Mouse (Mus musculus) regulatory T cell (primary cell): ENCODE results near the gene Chchd6.

Experiments
- in situ Hi-C: fragments of 300-600 bp; cut with MboI, MseI; formaldehyde crosslinking; loops from one replicate; pipeline ENCODE4 v1.15.1; 2025; ENCODE audit warnings: high pct_unique_total_duplicates

Gene Chchd6

DNA sequence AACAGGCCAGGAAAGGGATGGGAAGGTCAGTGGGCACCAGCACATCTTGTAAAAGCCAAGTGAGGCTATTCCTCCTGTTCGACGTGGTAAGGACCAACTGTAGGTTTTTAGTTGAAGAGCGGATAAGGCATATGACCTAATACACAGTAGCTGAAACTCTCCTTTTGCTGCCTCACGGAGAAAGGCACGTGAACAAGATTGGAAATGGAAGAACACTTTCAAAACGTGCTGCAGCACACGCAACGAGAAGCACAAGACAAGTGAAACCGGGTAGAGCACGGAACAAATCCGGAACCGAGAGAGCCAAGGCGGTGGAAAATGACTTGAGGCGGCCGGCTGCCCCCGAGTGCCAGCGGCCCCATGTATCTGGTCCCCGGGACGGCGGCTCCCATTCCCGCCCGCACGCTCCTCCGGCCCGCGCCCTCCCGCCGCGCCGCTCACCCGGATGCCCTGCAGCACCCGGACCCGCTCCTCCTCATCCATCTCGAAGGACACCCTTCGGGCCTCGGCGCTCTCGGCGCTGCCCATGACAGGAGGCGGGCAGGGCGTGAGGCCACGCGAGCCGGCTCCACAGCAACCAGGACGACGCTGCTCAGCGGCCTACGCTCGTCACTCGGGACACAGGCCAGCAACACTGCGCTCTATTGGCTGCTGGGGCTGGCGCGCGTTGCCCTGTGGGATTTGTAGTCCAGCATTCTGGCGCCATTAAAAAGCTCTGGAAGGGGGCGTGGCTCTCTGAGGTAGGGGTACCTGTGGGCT, at the start of gene Chchd6:
TSS of gene Chchd6 (minus strand) at position 635 of the 759 bp plus-strand sequence.
- in situ Hi-C loops, result no loop called here

DNA sequence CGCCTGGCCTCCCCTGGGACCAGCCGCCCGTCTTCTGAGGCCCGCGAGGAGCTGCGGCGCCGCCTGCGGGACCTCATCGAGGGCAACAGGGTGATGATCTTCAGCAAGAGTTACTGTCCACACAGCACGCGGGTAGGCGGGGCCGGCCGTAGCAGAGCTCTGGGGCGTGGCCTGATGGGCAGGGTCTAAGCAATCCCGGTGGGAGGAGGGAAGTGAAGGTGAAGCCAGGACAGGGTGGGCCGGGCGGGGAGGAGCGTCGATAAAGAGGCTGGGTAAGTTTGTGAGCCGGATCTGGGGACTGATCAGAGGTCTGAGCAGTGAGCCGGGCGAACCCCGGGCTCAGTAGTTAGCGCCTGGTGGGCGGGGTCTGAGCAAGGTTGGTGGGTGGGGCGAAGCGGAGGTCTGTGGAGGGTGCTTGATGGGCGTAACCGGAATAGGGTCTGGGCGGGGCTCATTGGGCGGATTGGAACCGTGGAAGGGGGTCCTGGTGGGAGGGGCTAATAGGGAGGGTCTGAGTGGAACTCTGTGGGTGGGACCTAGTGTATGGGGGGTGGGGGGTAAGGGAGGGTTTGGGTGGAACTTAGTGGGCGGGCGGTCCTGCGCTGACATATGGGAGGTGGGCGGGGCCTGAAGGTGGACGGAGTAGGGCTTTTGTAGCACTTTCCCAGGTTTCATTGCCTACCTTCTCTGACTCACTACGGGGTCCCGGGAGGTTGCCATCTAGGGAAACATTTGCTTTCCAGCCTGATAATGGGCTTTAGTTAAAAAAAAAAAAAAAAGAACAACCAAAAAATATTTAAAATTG, 49.0 kb upstream of the Chchd6 start:
- in situ Hi-C loops, result loop anchor here (10.0 kb wide), 1 partner anchor 1180 kb away; the partner anchor contains the start of gene Ruvbl1

DNA sequence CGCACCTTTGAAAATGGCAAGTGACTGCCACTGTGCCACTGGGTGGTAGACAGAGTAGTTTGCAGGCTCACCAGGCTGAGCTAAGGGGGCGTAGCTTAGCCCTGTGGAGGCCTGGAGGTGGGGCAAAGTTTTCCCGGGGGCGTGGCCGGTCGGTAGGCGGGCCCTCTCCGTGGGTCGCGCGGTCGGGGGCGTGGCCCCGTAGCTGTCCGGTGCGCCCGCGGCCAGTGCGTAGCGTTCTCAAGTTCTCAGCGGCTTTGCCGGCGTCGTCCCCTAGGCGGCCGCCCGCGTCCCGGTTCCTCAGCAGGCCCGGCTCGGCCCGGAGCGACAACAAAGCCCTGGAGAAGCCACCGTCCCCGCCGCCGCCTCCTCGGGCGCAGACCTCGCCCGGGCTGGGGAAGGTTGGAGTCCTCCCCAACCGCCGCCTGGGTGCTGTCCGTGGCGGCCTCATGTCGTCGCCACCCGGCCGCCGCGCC, 48.4 kb upstream of the Chchd6 start, which contains the start of gene Txnrd3:
TSS of gene Txnrd3 (plus strand) at position 191 of the 473 bp plus-strand sequence.
- in situ Hi-C loops, result loop anchor here (10.0 kb wide), 1 partner anchor 1179 kb away; the partner anchor contains the start of gene Ruvbl1

DNA sequence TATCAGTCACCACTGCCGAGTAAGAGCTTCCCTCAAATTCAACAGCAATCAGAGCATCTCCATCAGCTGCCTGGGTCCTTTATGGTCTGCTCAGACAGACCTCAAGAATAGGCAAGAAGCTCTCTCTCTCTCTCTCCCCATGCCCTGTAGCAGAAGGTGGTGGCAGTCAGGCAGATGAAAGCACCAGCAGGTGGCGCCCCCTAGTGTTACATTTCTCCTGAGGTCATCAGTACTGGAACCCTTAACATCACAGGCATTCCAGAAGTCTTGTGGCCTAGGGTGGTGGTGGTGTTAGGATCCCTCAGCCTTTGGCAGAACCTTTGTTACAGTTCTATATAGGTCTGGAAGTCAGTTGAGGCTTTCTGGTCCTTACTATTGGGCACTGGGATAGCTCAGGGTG, 43.6 kb upstream of the Chchd6 start:
- in situ Hi-C loops, result no loop called here

DNA sequence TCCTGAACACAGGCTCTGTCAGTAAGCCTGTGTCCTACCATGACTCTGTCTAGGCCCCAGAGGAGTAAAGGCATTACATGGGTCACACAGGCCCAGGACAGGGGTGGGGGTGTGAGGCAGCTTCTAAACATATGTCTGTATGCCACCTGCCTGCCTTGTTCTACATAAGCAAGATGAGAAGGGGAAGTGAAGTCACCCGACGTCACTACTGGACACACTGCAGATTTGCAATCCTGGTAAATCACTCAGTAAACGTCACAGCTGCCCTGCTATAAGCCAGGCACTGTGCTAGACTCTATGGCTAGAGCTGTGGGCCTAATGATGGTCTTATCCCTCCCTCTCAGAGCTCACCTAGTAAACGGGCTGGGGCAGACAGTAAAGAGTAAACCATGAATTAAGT, 42.5 kb upstream of the Chchd6 start:
- in situ Hi-C loops, result no loop called here

DNA sequence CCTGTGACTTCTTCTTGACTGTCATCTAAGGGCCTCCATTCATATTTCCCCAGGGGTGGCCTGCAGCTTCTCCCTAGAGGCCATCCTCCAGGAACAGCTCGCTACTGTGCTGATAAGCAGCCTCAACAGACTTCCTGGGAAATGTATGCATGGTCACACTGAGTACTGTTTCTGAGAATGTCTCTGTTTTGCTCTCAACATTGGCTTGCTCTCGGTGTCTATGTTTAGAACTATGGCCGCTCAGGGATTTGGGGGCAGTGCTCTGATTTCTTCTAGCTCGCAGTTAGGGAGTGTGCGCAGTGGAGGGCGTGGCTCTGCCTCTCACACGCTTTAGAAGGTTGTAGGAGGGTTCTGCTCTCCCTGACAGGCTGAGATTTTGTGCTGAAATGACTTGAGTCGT, 38.9 kb upstream of the Chchd6 start:
- in situ Hi-C loops, result loop anchor here (5.0 kb wide), 1 partner anchor 272 kb away; the partner anchor contains the start of gene Plxna1

DNA sequence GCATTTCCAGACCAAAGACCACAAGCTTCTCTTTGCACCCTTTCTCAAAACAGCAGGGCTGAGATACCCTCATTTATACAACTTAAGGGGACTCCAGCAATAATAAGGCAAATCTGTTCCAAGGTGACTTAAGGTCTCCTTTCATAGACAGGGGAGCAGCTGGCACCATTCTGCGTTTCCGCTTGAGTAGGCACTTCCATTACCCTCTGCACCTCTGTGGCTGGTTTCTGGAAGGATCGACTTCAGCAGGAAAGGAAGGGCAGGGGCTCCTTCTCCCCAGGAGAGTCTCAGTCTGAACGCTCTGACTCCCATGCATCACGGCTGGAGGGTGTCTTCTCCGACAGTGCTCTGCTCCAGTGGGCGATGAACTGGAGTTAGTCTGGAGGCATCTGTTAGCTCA, 37.7 kb upstream of the Chchd6 start:
- in situ Hi-C loops, result loop anchor here (5.0 kb wide), 1 partner anchor 271 kb away; the partner anchor contains the start of gene Plxna1

DNA sequence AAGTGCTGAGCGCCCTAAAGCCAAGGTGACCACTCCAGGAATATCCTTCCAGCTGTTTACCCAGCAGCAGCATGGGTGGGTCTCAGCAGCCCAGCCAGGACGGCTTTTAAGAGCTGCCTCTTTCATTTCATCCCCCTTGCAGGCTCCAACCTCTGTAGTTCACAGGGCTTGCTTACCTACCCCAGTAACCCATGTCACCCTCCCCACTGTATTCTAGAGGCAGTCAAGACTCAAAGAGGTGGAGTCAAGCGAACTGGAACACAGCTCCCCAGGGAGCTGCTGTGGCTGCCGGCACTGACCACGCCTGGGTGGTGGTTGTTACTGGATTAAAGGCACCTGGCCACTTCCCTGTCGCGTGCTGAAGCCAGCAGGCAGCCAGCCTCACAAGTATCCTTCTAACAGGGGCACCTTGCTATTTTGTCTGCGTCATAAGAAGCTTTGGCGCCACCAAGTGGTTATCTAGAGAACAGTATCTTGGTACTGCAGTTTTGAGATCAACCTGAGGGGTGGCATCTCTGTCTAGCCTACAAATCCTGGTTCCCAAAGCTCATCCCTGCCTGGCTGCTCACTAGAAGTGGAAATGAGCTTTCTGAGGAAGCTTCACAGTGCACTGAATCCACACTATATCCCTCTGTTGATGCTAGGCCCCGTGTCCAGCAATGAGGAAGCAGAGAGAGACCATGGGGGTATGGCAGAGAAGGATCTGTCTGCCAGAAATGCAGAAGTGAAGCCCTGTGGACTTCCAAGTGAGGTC, 36.5 kb upstream of the Chchd6 start:
- in situ Hi-C loops, result loop anchor here (5.0 kb wide), 1 partner anchor 270 kb away; the partner anchor contains the start of gene Plxna1

DNA sequence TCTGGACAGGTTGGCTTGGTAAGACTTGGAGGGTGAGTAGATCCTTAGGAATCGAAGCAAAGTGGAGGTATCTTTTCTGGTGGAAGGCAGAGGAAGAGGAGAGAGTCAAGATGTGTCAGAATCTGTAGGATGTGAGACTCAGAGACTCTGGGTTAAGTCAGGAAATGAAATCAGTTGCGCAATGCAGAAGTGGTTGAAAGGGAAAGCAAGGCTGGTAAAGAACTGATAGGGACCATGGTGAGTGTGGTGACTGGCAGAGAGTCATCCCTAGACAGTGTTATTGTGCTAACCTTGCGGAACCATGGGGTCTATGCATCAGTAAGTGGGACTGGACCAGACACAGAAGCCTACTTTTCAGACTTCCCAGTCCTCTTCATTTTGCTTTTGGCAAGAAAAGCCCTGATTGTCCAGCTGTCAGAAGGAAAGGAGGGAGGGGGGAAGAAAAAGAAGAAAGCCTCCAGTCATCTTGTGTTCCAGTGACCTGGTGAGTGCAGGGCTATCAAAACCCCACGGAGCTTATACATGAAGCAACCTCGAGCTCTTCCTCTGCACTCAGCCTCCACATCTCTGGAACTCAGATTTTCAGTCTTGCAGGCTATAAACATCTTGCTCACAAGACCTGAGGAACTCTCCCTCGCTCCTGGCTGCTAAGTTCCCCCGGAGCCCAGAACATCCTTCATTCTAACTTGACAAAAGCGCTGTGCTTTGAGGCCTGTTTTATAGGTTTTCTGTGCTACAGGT, 32.8 kb upstream of the Chchd6 start:
- in situ Hi-C loops, result no loop called here

DNA sequence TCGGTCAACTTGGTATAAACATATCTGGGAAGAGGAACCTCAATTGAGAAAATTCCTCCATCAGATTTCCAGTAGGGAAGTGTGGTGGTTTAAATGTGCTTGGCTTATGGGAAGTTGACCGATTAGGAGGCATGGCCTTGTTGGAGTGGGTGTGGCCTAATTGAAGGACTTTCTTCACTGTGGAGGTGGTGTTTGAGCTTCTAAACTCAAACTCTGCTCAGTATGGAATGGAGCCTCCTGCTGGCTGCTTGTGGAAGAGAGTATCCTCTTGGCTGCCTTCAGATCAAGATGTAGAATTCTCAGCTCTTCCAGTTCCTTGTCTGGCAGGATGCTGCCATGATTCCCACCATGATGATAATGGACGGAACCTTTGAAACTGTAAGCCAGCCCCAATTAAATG, 27.2 kb upstream of the Chchd6 start:
- in situ Hi-C loops, result no loop called here

DNA sequence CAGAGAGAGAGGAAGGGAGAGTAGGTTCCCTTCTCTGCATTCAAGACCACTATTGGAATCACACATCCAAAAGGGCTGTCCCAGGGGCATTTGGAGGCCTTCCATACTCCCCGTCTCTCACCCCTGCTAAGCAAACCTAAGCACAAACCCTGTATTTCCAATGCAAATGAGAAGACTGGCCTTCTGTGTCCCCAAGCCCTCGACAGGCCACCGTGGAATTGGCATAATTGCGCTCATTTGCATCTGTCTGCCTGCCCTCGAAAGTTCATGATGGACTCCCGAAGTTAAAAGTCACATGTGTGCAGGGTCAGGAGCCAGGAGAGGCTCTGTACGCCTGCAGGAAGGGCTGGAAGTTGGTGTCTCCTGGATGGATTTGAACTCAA, 19.9 kb upstream of the Chchd6 start:
- in situ Hi-C loops, result no loop called here

DNA sequence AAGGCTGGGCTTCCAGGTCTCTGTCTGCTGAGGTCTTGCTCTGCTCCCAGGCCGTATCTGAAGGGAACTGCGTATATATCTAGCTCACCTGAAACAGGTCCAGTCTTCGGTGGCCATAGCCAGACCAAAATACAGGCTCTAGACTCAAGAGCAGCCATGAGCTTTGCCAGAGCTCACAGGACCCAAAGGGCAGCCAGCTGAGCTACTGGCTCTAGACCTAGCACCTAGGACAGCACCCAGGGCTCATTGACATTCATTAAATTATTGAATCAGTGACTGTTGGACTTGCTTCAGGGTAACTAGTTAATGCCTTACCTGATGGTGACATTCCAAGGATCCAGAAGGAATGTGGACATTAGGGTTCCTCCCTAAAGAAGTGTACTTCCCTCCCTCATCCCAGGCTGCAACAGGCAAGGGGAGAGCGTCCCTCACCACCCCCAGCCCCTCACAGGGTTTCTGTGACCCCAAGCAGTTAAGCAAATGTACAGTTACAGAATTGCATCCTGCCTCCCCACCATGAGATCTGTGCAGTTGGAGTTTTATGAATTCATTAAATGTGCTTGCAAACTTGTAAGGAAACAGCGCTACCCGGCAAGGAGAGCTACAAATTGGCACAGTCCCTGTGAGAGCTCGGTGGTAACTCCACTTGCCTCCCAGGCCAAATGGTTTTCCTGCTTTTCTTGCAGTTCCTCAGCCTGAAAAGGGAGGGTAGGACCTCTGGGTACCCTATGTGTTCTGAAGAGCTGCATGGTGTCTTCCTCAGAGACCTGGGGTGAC, 19.3 kb upstream of the Chchd6 start:
- in situ Hi-C loops, result no loop called here

DNA sequence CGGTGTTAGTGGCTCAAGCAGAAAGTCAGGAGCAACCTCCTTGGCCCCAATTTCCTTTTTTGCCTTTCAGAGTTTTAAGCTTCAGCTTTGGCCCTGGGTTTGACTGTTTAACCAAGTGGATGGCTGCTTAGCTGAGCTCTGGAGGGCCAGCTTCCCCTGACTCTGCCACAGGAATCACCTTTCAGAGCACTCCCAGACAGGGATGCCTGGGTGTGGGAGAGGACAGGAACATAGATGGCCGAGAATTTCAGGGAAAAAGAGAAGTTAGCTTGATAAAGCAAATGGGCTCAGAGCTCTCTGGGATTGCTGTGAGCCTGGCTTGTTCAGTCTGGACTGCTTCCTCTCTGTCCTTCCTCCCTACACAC, 18.6 kb upstream of the Chchd6 start:
- in situ Hi-C loops, result no loop called here

DNA sequence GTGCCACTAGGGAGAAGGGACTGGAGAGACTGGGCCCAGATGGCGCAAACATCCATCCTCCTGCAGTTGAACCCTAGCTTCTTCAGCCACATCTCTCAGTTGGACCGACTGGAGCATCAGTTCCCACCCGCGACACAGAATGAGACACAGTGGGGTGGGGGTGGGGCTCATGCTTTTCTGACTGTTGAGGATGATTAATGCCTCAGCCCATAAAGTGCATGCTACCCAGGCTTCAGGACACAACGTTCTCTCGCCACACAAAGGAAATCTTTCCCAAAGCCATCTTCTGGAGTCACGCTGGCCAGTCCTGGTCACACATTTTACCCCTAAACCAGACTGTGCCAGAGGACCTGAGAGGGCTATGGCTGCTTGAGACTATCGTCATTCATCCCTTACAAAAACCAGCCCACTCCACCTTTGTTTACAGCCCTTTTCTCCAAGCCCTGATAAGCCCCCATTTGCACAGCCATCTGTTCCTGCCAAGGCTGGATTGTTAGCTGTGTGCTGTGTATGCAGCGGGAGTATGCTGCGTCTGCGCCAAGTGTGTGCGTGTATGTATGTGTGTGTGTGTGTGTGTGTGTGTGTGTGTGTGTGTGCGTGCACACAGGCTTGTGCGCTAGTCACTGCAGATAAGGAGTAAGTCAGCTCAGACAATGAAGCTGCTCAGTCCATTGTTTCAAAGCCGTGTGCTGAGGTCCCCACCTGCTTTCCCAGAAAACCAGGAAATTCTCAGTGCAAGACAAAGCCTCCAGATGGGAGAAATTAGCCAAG, 18.1 kb upstream of the Chchd6 start:
- in situ Hi-C loops, result no loop called here

DNA sequence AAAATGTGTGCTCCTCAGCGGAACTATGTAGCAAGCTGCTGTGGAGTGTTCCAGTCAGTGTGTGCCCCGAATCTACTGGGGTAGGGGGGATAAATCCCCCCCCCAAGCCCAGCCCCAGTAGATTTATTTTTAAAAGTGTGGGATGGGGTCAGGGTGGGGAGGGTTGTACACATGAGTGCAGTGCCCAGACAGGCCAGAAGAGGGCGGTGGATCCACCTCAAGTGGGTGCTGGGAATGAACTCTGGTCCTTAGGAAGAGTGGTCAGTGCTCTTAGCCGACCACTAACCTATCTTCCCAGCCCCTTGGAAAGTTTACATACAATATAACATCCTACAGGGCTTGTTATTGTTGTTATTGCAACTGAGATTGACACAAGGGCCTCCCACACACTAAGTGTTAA, 12.5 kb upstream of the Chchd6 start:
- in situ Hi-C loops, result no loop called here

DNA sequence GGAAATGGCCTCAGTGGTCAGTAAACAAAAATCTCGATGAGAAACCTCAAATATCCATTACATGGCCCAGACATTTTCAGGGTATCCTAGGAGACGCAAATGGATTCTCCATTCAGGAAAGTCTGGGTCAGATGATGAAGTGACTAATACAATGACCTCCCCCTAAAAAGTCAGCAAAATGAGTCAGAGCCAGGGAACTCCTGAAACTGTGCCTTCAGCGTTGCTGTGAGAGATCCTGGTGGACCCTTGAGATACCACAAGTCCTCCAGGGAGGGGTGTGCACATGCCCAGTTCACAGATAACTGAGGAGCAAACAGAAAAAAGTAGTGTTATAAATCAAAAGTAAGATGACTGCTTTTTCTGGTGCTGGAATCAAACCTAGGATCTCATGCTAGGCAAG, 10.6 kb upstream of the Chchd6 start:
- in situ Hi-C loops, result no loop called here

DNA sequence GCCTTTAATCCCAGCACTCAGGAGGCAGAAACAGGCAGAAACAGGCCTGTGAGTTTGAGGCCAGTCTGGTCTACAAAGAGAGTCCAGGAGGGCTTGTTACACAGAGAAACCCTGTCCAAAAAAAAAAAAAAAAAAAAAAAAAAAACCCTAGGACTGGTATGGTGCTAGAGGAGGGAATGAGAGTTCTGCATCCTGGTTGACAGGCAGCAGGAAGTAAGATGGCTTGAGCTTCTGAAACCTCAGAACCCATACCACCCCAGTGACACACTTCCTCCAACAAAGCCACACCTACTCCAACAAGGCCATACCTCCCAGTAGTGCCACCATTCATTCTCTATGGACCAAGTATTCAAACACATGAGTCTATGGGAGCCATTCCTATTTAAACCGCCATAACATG, 1.1 kb upstream of the Chchd6 start:
- in situ Hi-C loops, result no loop called here

DNA sequence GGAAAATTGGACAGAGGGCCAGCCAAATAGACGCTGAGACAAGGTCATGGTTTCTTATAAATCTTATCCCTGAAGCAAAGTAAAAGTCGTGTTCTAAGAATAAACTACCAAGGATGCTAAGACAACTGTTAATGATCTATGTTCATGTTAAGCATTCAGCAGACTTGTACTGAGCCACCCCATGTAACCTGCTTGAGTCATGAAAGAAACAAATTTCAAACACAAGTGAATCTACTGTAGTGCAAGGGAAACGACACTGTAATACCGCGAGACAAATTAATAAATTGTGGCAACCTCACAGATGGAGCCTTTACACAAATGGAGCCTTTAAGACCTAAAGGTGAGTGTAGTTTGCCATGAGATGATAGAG, 310 bp upstream of the Chchd6 start:
- in situ Hi-C loops, result no loop called here

DNA sequence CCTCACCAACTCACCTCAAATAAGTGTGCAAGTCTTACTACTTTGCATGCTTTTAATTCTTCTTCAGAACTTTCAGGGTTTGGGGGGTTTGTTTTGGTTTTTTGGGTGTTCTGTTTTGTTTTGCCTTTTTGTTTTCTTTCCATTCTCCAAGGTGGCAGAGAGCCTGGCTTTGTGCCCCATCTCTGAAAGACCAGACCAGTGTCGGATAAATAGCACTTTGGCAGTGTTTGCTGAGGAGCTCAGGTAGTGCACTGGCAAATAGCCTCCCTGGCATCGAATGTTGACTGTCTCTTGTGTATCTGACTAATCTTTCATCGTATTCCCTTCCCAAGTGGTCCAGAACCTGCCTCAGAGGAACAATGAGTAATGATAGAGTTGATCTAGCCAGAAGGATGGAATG, 3.4 kb downstream of the Chchd6 start:
- in situ Hi-C loops, result no loop called here

DNA sequence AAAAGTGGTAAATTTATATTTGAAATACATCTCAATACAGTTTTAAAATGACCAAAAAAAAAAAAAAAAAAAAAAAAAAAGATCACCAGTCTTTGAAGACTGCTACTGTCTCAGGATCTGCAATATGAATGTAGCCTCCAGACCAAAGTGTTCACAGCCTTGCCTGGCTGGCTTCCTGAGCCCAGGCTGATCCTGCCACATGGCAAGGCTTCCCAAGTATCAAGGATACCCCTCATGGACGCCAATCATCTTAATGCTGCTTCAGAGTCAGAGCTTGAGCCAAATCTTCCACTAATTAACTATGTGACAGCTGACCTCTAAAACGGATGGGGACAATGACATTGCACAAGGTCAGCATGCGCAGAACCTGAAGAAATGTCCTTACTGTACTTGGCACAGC, 3.9 kb downstream of the Chchd6 start:
- in situ Hi-C loops, result no loop called here
